Mouse (Mus musculus) testis, adult 2 months (tissue): ENCODE measurements around the gene Gyg.

Source experiments
- CTCF ChIP-seq: fragments of 200-500 bp; IDR thresholded peaks from 2 replicates; pipeline ENCODE4 v1.5.1; 2012; ENCODE audit warnings: low read depth, mild to moderate bottlenecking, inconsistent platforms, low read length, moderate library complexity; ENCODE audit not compliant: control insufficient read depth, insufficient read depth, insufficient replicate concordance
- POLR2A ChIP-seq: fragments of 200-500 bp; IDR thresholded peaks from 2 replicates; pipeline ENCODE4 v1.6.1; 2012; ENCODE audit warnings: low read depth, mild to moderate bottlenecking, inconsistent platforms, low read length, moderate library complexity; ENCODE audit not compliant: control insufficient read depth

DNA sequence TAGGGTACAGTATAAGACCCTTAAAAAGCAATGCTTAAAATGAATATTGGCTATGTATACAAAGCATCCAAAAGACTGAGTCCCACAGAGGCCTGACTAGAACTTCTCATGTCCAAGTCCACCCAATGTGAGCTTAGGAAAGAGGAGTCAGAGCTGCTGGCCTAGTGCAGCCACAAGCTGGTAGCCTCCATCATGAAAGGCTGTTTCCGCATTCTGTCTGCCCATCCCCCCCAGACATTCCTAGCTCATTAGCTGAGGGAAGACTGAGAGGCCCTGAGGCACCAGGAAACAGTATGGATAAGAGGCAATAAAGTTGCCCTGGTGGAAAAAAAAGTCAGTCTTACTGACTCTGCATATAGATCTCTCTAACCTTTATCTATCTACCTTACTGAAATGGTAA is 13.4 kb downstream of the Gyg start:
- no peak for TF ChIP-seq POLR2A
- no peak for TF ChIP-seq CTCF
